Comparison of ENCODE assay signal across 9 mouse cellular contexts in genomic region chrX:146962914-146963547, GRCm38 (mm10). TPM values are rescaled to one million over a fixed set of nuclear protein-coding genes. Genes with fewer than 3 reads are reported as not detected.
DNase-seq lines count a peak whose midpoint lies in the region; ATAC-seq and TF ChIP-seq lines count a peak whose summit lies in the region.
"Had no signal": no experiment of that assay in that cellular context is flagged by ENCODE, and none has a peak within 500 bp of the region (broad histone marks: within the 10 kb centered on the region; RNA-seq: fewer than 3 reads in every experiment).

No protein-coding gene starts in this region.

- ATAC-seq in heart, embryonic 15.5 days (replicated peaks; ENCODE audit: insufficient number of reproducible peaks, insufficient read depth, low FRiP score, low read depth): no peak
- peak; percentile 77 for ATAC-seq in forebrain, embryonic 16.5 days
- ATAC-seq in liver, embryonic 12.5 days: no peak
- ATAC-seq in stomach, embryonic 16.5 days (ENCODE audit: insufficient read depth, low FRiP score): no peak
- ATAC-seq in monocyte, adult 5-6 weeks (replicated peaks; ENCODE audit: insufficient number of reproducible peaks, low FRiP score, low TSS enrichment, poor library complexity, severe bottlenecking): no peak

- peak overlapping the region; percentile 62 for H3K4me2 ChIP-seq in heart, embryonic 15.5 days
- peak overlapping the region; percentile 73 for H3K4me2 ChIP-seq in forebrain, embryonic 16.5 days (ENCODE audit: low read length)
- H3K4me2 ChIP-seq in liver, embryonic 12.5 days: 0 out of 2 replicates have a peak overlapping the region, but pooled peaks have one; percentile 12
- peak overlapping the region; percentile 51 for H3K4me2 ChIP-seq in stomach, embryonic 16.5 days (ENCODE audit: low read depth, low read length)

- no peaks in the 10 kb centered on the region for H3K4me1 ChIP-seq in heart, embryonic 15.5 days (replicated peaks)
- no peaks in the 10 kb centered on the region for H3K4me1 ChIP-seq in heart, adult 2 months (ENCODE audit: control insufficient read depth, insufficient read depth, low read length)
- 0 out of 2 replicates have a peak, but pooled peaks cover 3% of the 10 kb centered on the region for H3K4me1 ChIP-seq in forebrain, embryonic 16.5 days (replicated peaks; ENCODE audit: control insufficient read depth, insufficient read depth, low read length)
- H3K4me1 ChIP-seq in liver, embryonic 12.5 days: no peaks in the 10 kb centered on the region
- H3K4me1 ChIP-seq in stomach, embryonic 16.5 days (ENCODE audit: control insufficient read depth, insufficient read depth, low read length): no peaks in the 10 kb centered on the region

- H3K36me3 ChIP-seq in heart, embryonic 15.5 days: no peaks in the 10 kb centered on the region
- H3K36me3 ChIP-seq in heart, adult 2 months (ENCODE audit: control insufficient read depth, insufficient read depth, low read length): no peaks in the 10 kb centered on the region
- no peaks in the 10 kb centered on the region for H3K36me3 ChIP-seq in forebrain, embryonic 16.5 days (ENCODE audit: control insufficient read depth, insufficient read depth)
- no peaks in the 10 kb centered on the region for H3K36me3 ChIP-seq in liver, embryonic 12.5 days
- H3K36me3 ChIP-seq in stomach, embryonic 16.5 days (ENCODE audit: control insufficient read depth, insufficient read depth, low read length): no peaks in the 10 kb centered on the region

- H3K9ac ChIP-seq in heart, embryonic 15.5 days: no peak overlapping the region
- H3K9ac ChIP-seq in heart, adult 2 months (ENCODE audit: low read depth, low read length): no peak overlapping the region
- peak overlapping the region; percentile 47 for H3K9ac ChIP-seq in forebrain, embryonic 16.5 days (replicated peaks; ENCODE audit: low read depth, low read length)
- H3K9ac ChIP-seq in liver, embryonic 12.5 days: no peak overlapping the region
- no peak overlapping the region for H3K9ac ChIP-seq in stomach, embryonic 16.5 days (ENCODE audit: low read length)

- 13% methylated on average over 37 of the region's 37 CpGs for WGBS in heart, embryonic 15.5 days
- WGBS in heart, adult 2 months: 19% methylated on average over 37 of the region's 37 CpGs
- WGBS in forebrain, embryonic 16.5 days: 15% methylated on average over 34 of the region's 37 CpGs
- 11% methylated on average over 36 of the region's 37 CpGs for WGBS in liver, embryonic 12.5 days (ENCODE audit: insufficient replicate concordance)
- 16% methylated on average over 37 of the region's 37 CpGs for WGBS in stomach, embryonic 16.5 days

- no peak for TF ChIP-seq POLR2A in heart, adult 2 months (IDR thresholded peaks at IDR 0.05; ENCODE audit: insufficient read depth, low read depth, low read length)

- H3K27ac ChIP-seq in heart, embryonic 15.5 days: no peak overlapping the region
- H3K27ac ChIP-seq in heart, adult 2 months: no peak overlapping the region
- no peak overlapping the region for H3K27ac ChIP-seq in forebrain, embryonic 16.5 days (ENCODE audit: low read length)
- H3K27ac ChIP-seq in liver, embryonic 12.5 days: no peak overlapping the region
- H3K27ac ChIP-seq in stomach, embryonic 16.5 days (ENCODE audit: low read length): no peak overlapping the region

- no peaks in the 10 kb centered on the region for H3K79me2 ChIP-seq in heart, adult 2 months (replicated peaks; ENCODE audit: control insufficient read depth, insufficient read depth, low read length)

- H3K9me3 ChIP-seq in heart, embryonic 15.5 days (replicated peaks): no peaks in the 10 kb centered on the region
- no peaks in the 10 kb centered on the region for H3K9me3 ChIP-seq in forebrain, embryonic 16.5 days (ENCODE audit: control insufficient read depth, low read length)
- H3K9me3 ChIP-seq in liver, embryonic 12.5 days (replicated peaks): no peaks in the 10 kb centered on the region
- no peaks in the 10 kb centered on the region for H3K9me3 ChIP-seq in stomach, embryonic 16.5 days (replicated peaks; ENCODE audit: control insufficient read depth, low read length)

- H3K4me3 ChIP-seq in heart, embryonic 15.5 days: peak overlapping the region; percentile 35
- no peak overlapping the region for H3K4me3 ChIP-seq in heart, adult 2 months
- H3K4me3 ChIP-seq in forebrain, embryonic 16.5 days (replicated peaks; ENCODE audit: low read length): peak overlapping the region; percentile 48
- H3K4me3 ChIP-seq in liver, embryonic 12.5 days: no peak overlapping the region
- peak overlapping the region; percentile 37 for H3K4me3 ChIP-seq in stomach, embryonic 16.5 days (replicated peaks; ENCODE audit: low read length)

- DNase-seq in heart, adult 2 months: no peak
- DNase-seq in ZHBTc4 (ENCODE audit: low read depth, low spot score): peak; percentile 21
- DNase-seq in adrenal gland, adult 2 months: no peak

- no peak for TF ChIP-seq CTCF in heart, adult 2 months (IDR thresholded peaks at IDR 0.05)

- no peak for TF ChIP-seq EP300 in heart, adult 2 months (IDR thresholded peaks at IDR 0.05; ENCODE audit: insufficient read depth, low read depth, low read length)

- intact Hi-C loops in heart, adult 2 months (cut with DNase I): no loop called here

- peaks cover 26% of the 10 kb centered on the region for H3K27me3 ChIP-seq in heart, embryonic 15.5 days
- H3K27me3 ChIP-seq in heart, adult 2 months (ENCODE audit: control insufficient read depth, insufficient read depth, low read length): no peaks in the 10 kb centered on the region
- no peaks in the 10 kb centered on the region; the same call in 1 of the 2 replicates for H3K27me3 ChIP-seq in forebrain, embryonic 16.5 days (replicated peaks; ENCODE audit: control insufficient read depth, insufficient read depth, low read length)
- peaks cover 31% of the 10 kb centered on the region for H3K27me3 ChIP-seq in liver, embryonic 12.5 days (replicated peaks)
- peaks cover 6% of the 10 kb centered on the region for H3K27me3 ChIP-seq in stomach, embryonic 16.5 days (ENCODE audit: control insufficient read depth, insufficient read depth, low read length)

RNA-seq across cellular contexts. Expression of gene Htr2c, which starts 0.7 kb away (rescaled TPM):
- polyA plus RNA-seq in heart, embryonic 15.5 days (2015; fragmentation: Nextera tagmentation; extraction: Ambion mirVana): not detected in 2 replicates
- not detected for total RNA-seq in heart, adult 2 months (2021)
- not detected in 2 replicates for polyA plus RNA-seq in heart, adult 2 months (2012; rRNA removed)
- 4.0 and 5.6 TPM in 2 replicates for polyA plus RNA-seq in forebrain, embryonic 16.5 days (2015; fragmentation: Nextera tagmentation; extraction: Ambion mirVana)
- polyA plus RNA-seq in liver, embryonic 12.5 days (2016; fragmentation: Nextera tagmentation; extraction: Ambion mirVana): not detected in 2 replicates
- 0.12 TPM in 1 of 2 replicates, not detected in the other for polyA plus RNA-seq in stomach, embryonic 16.5 days (2015; fragmentation: Nextera tagmentation; extraction: Ambion mirVana)
- total RNA-seq in adrenal gland, adult 2 months (2021): not detected
- not detected in 2 replicates for polyA plus RNA-seq in adrenal gland, adult 2 months (2012; rRNA removed)
- total RNA-seq in monocyte, adult 5-6 weeks (2017): 0.53 TPM in 1 of 3 replicates, not detected in the others
- polyA plus RNA-seq: spleen, adult 2 months had no signal

Comparison
In these comparisons a context has a peak if more than half of its experiments do, and no peak if none do; other contexts are left out.
1. H3K4me3 ChIP-seq: peak in heart, embryonic 15.5 days (single experiment), forebrain, embryonic 16.5 days (single experiment) and stomach, embryonic 16.5 days (single experiment); none in heart, adult 2 months (single experiment) and liver, embryonic 12.5 days (single experiment).
2. H3K4me2 ChIP-seq: peak in every context shown above with its lines; median percentile 73 in forebrain, embryonic 16.5 days; 62 in heart, embryonic 15.5 days; 51 in stomach, embryonic 16.5 days; 12 in liver, embryonic 12.5 days.